Mouse (Mus musculus) heart, embryonic 14.5 days (tissue): ENCODE results near the gene Asprv1. TPM values are rescaled to one million over a fixed set of nuclear protein-coding genes. Genes with fewer than 3 reads are reported as not detected.

ENCODE experiments used
- ATAC-seq: fragments of 200-750 bp; cut with Nextera tagmentation; 2 replicates; pipeline ENCODE4 v1.8.0; 2017; ENCODE audit warnings: low read depth, moderate TSS enrichment; ENCODE audit not compliant: insufficient number of reproducible peaks, insufficient read depth, low FRiP score
- H3K27ac ChIP-seq, 2 experiments: fragments of 200-500 bp in 1 of 2; fragments of 300-500 bp in 1 of 2; sonication (generic) in 1 of 2; replicated peaks in 1 of 2; 2 replicates each; pipeline ENCODE4 v1.5.1; 2012 to 2014; ENCODE audit warnings: low read depth in 2 of 2, low read length in 2 of 2, control low read depth in 1 of 2, mild to moderate bottlenecking in 1 of 2, mixed read lengths in 1 of 2; ENCODE audit not compliant: control insufficient read depth in 1 of 2, insufficient read depth in 1 of 2
- H3K27me3 ChIP-seq: fragments of 300-500 bp; sonication (generic); 2 replicates; pipeline ENCODE4 v1.6.1; 2014; ENCODE audit warnings: mild to moderate bottlenecking, low read length, control low read depth; ENCODE audit not compliant: control insufficient read depth, insufficient read depth
- H3K36me3 ChIP-seq: fragments of 300-500 bp; sonication (generic); 2 replicates; pipeline ENCODE4 v1.6.1; 2014; ENCODE audit warnings: mild to moderate bottlenecking, control low read depth, low read length, mixed read lengths; ENCODE audit not compliant: control insufficient read depth, insufficient read depth
- H3K4me1 ChIP-seq, 2 experiments: fragments of 200-500 bp in 1 of 2; fragments of 300-500 bp in 1 of 2; sonication (generic) in 1 of 2; 2 replicates each; pipeline ENCODE4 v1.6.1; 2012 to 2014; ENCODE audit warnings: low read length in 2 of 2, control low read depth in 1 of 2, mixed read lengths in 1 of 2; ENCODE audit not compliant: control insufficient read depth in 2 of 2, insufficient read depth in 2 of 2
- H3K4me2 ChIP-seq: fragments of 300-500 bp; sonication (generic); 2 replicates; pipeline ENCODE4 v1.6.1; 2014; ENCODE audit warnings: mild to moderate bottlenecking, low read length
- H3K4me3 ChIP-seq, 2 experiments: fragments of 200-500 bp in 1 of 2; fragments of 300-500 bp in 1 of 2; sonication (generic) in 1 of 2; 2 replicates each; pipeline ENCODE4 v1.5.1; 2012 to 2014; ENCODE audit warnings: low read length in 2 of 2, mild to moderate bottlenecking in 2 of 2, control low read depth in 1 of 2, low read depth in 1 of 2, moderate library complexity in 1 of 2; ENCODE audit not compliant: control insufficient read depth in 1 of 2, insufficient read depth in 1 of 2
- H3K9ac ChIP-seq: fragments of 300-500 bp; sonication (generic); 2 replicates; pipeline ENCODE4 v1.6.1; 2014; ENCODE audit warnings: mild to moderate bottlenecking, low read length
- H3K9me3 ChIP-seq: fragments of 300-500 bp; sonication (generic); 2 replicates; pipeline ENCODE4 v1.6.1; 2016; ENCODE audit warnings: low read length, control low read depth; ENCODE audit not compliant: control insufficient read depth
- WGBS: fragments of 180-500 bp; shearing (Covaris S2); extraction: QIAGEN DNeasy Blood & Tissue Kit; methylation state at CpG from one replicate; pipeline ENCODE4 v1.1.7; 2014; 5-methylcytosine and 5-hydroxymethylcytosine counted together
- polyA plus RNA-seq: library from polyadenylated mRNA; unstranded; fragments of >200 nt; fragmentation: Nextera tagmentation; extraction: Ambion mirVana; gene quantifications from 2 replicates; pipeline ENCODE4 v1.2.1, GENCODE M21; 2014

Asprv1 gene
- 0.18 TPM in 1 of 2 replicates, not detected in the other for polyA plus RNA-seq

DNA sequence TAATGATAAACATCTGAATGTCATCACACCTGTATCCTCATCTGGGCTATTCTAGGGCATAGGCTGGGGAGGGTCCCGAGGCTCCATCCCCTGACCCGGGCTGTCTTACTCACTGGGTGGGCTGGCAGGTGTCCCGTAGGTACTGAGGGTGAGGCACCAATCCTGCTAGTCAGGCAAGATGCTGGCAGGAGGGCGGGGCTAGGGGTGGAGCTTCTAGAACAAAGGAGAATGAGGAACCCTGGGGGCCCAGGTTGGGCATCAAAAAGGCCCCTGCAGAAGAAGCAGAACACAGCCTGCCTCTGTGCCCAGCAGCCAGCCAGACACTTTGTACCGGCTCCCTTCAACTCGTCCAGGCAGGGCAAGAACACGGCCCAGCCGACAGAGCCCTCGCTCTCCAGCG, at the start of gene Asprv1:
Asprv1 (plus strand) TSS at position 219 of the 400 bp plus-strand sequence.
- H3K9ac ChIP-seq = no peak within 1 kb of the TSS
- ATAC-seq = no peak
- peaks cover 11 to 16% of the 10 kb centered on the region in 2 experiments for H3K4me1 ChIP-seq
- WGBS = 58% methylated on average over 10 of the region's 10 CpGs
- H3K4me3 ChIP-seq = no peak within 1 kb of the TSS
- no peaks in the 10 kb centered on the region for H3K36me3 ChIP-seq
- H3K9me3 ChIP-seq = no peaks in the 10 kb centered on the region
- no peaks in the 10 kb centered on the region for H3K27me3 ChIP-seq
- no peak within 1 kb of the TSS for H3K4me2 ChIP-seq
- H3K27ac ChIP-seq = no peak within 1 kb of the TSS

DNA sequence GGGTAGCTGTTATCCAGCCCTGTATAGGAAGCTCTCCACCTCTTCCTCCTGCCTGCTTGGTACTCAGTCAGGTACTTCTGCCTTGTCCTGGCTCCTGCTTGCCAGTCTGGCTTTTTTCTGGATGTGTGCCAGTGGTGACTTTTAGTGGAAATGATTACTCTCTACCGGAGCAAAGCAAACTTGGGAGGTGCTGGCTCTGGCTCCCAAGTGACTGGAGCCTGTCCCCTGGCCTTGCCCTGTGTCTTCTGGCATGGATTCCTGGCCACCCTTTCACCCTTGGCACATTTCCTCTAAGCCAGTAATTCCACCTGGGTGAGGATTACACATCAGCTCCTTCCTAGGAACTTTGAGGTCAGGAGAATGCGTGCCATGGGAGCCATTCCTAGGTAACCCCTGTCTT, 49.6 kb upstream of the Asprv1 start:
- no peaks in the 10 kb centered on the region for H3K9me3 ChIP-seq
- H3K9ac ChIP-seq = no peak overlapping the region
- no peak for ATAC-seq
- no peaks in the 10 kb centered on the region for H3K27me3 ChIP-seq
- no peak overlapping the region for H3K4me3 ChIP-seq
- H3K4me2 ChIP-seq = no peak overlapping the region
- H3K4me1 ChIP-seq = peaks cover 17 to 21% of the 10 kb centered on the region in 2 experiments
- WGBS = 57% methylated on average over 2 of the region's 2 CpGs
- H3K27ac ChIP-seq = no peak overlapping the region
- H3K36me3 ChIP-seq = no peaks in the 10 kb centered on the region

- Histone ChIP-seq H3K36me3 (no peaks in the 10 kb centered on the region), H3K4me1 (peaks cover 18 to 28% of the 10 kb centered on the region in 2 experiments), H3K4me2 (no peak overlapping the region), H3K27ac (0 out of 4 replicates have a peak overlapping the region, but pooled peaks of 1 of the 2 experiments have one; percentile 9), H3K9me3 (no peaks in the 10 kb centered on the region), H3K9ac (peak overlapping the region; percentile 12; the same call in 1 of the 2 replicates), H3K4me3 (no peak overlapping the region), H3K27me3 (no peaks in the 10 kb centered on the region)
- no peak for ATAC-seq
- WGBS = 68% methylated on average over 2 of the region's 2 CpGs
These were observed 48.7 kb upstream of the Asprv1 start for GRCm38 (mm10) chr6:86579066-86579784.

GRCm38 (mm10) chr6:86579926-86580325, 48.0 kb upstream of the Asprv1 start:
- ATAC-seq = no peak
- Histone ChIP-seq H3K4me3 (no peak overlapping the region), H3K27ac (no peak overlapping the region), H3K9me3 (no peaks in the 10 kb centered on the region), H3K36me3 (no peaks in the 10 kb centered on the region), H3K27me3 (no peaks in the 10 kb centered on the region), H3K4me1 (peaks cover 26 to 34% of the 10 kb centered on the region in 2 experiments), H3K9ac (no peak overlapping the region), H3K4me2 (no peak overlapping the region)
- 93% methylated on average over 3 of the region's 3 CpGs for WGBS

GRCm38 (mm10) chr6:86583141-86583540, 44.8 kb upstream of the Asprv1 start:
- whole genome bisulfite sequencing = 98% methylated on average over 3 of the region's 3 CpGs
- no peak overlapping the region for H3K4me2 ChIP-seq

GRCm38 (mm10) chr6:86583601-86584215, 44.3 kb upstream of the Asprv1 start:
- H3K4me3 ChIP-seq = no peak overlapping the region
- H3K9ac ChIP-seq = peak overlapping the region; percentile 73; the same call in 1 of the 2 replicates
- H3K4me2 ChIP-seq = no peak overlapping the region
- peak overlapping the region in 1 of 2 experiments; percentile 96; a peak in 3 of 4 replicates for H3K27ac ChIP-seq
- no peaks in the 10 kb centered on the region for H3K36me3 ChIP-seq
- 88% methylated on average over 8 of the region's 8 CpGs for WGBS
- H3K4me1 ChIP-seq = peaks cover 28 to 38% of the 10 kb centered on the region in 2 experiments
- H3K9me3 ChIP-seq = no peaks in the 10 kb centered on the region
- no peaks in the 10 kb centered on the region for H3K27me3 ChIP-seq
- no peak for ATAC-seq

More at GRCm38 (mm10) chr6:86583141-86583540, 44.8 kb upstream of the Asprv1 start:
- Histone ChIP-seq H3K4me3 (no peak overlapping the region), H3K9ac (no peak overlapping the region), H3K27me3 (no peaks in the 10 kb centered on the region), H3K36me3 (no peaks in the 10 kb centered on the region), H3K27ac (no peak overlapping the region), H3K9me3 (no peaks in the 10 kb centered on the region), H3K4me1 (peaks cover 33 to 42% of the 10 kb centered on the region in 2 experiments)
- ATAC-seq = no peak

DNA sequence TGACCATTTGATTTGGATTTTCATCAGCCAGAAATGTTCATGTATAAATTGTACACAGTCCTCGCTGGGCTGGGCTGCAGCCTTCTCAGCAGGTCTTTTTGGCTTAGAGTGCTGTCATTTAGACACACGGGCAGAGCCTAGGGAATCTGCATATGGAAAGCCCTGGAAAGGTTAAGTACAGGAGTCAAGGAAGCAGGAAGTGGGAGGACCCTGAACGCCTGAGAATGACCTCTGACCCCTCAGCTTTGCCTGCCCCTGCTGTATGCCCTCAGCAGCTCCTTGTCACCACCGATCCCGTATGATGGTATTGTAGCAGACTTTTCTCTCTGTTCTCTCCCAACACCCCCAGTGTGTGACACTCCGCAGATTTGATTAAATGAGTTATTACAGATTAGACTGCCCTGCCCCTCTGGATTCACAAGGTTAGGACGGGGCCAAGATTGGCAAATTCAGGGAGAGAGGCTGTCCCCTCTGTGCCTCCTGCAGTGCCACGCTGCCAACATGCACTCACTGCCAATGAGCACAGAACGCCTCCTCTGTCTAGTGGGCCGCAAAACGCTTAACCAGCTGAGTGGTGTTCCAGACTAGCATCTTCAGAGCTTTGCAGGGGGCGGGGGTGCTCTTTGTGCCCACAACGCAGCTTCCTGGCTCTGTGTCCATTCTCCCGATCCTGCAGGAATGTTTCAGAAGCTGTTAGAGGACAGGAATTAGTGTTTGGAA, 43.5 kb upstream of the Asprv1 start:
- no peaks in the 10 kb centered on the region for H3K9me3 ChIP-seq
- H3K4me3 ChIP-seq = peak overlapping the region; percentile 32 to 35
- H3K4me1 ChIP-seq = peaks cover 26 to 33% of the 10 kb centered on the region in 2 experiments
- no peaks in the 10 kb centered on the region for H3K27me3 ChIP-seq
- peak overlapping the region; percentile 70 for H3K4me2 ChIP-seq
- peak overlapping the region; percentile 92 to 96 for H3K27ac ChIP-seq
- 23% methylated on average over 14 of the region's 14 CpGs for WGBS
- H3K9ac ChIP-seq = peak overlapping the region; percentile 73
- no peaks in the 10 kb centered on the region for H3K36me3 ChIP-seq
- ATAC-seq = peak; percentile 32
